Mouse (Mus musculus) lung, postnatal 4 days (tissue): ENCODE measurements at regions not wholly inside any gene's neighbourhood (a gene's known extent, or its start where the extent isn't known, plus 50 kb on each side); places are given as distances from the start of the nearest gene placed in this dataset.

Source experiments
- DNase-seq, 2 experiments: peaks; one replicate each; pipeline ENCODE4 v3.0.0; 2021

DNA sequence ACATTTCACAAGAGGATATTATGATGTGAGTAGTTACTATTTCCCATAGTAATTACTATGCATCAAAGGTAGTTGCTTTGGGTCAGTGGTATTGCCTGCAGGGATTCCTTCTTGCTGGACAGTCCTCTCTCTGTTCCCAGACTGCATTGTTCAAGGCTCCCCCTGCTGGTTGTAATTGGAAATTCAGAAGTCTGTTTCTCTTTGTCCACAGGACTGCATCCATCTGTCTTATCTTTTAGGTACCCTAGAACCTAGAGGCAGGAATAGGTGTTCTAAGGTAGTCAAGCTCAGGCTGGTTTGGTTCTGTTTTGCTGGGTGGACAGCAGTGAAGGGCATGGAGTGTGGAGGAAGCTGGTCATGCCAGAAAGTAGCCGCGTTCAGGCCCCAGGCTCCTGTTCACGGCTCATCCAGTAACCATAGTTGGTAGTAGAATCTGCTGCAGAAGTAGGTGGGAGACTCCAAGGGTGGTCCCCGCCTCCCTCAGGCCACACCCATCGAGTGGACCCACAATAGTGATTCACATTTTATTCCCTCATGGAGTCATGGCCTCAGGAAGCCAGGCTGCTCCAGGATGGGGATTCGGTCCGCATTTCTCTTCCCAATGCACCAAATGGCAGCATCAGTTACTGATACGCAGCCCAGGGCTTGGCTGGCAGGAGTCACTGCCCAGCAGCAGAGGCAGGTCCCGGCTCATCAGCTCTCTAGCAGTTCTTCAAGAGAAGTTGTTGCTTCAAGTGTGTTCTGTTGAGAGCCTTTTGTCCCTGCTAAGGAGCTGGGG is 51.7 kb upstream of the Caprin1 start:
- peak in 1 of 2 experiments; percentile 69 for DNase-seq

GRCm38 (mm10) chr2:103849766-103850530 is 52.5 kb upstream of the Caprin1 start:
- no peak for DNase-seq

DNA sequence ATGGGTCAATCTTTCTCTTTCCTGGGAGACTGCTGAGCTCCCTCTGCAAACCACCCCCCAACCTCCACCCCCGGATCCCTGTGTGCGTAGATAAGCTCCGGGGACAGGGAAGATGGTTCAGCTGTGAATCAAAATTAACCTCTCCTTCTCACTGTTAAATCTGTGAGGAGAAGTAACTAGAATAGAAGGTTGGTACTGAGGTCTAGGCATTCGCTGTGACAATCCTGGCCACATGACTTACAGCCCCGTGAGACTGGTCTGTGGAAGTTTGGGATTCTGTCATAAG is 53.0 kb upstream of the Caprin1 start:
- DNase-seq, result no peak

- no peak for DNase-seq
Observed at GRCm38 (mm10) chr2:103851171-103851570, 53.7 kb upstream of the Caprin1 start.

DNA sequence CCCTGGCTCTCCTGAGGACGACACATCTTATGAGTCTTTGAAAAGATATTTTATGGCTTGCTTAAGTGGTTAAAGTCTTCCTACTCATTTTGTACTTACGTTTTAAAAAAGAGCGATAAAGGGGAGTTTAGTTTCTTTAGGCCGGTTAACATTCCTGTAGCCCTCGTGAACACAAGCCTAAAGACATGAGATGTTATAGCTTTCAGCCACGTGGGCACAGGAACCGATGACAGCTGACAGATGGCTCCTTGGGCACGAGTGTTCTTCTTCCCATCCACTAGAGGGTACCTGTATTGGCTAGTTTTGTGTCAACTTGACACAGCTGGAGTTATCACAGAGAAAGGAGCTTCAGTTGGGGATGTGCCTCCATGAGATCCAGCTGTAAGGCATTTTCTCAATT is 63.8 kb upstream of the Caprin1 start:
- DNase-seq, result no peak

GRCm38 (mm10) chr2:103864254-103864653 is 66.8 kb upstream of the Caprin1 start:
- DNase-seq, result no peak

GRCm38 (mm10) chr2:103865319-103866171 is 68.1 kb upstream of the Caprin1 start:
- DNase-seq, result peak in 1 of 2 experiments; percentile 58

GRCm38 (mm10) chr2:103867241-103867957 is 70.0 kb upstream of the Caprin1 start:
- no peak for DNase-seq

- no peak for DNase-seq
Observed at GRCm38 (mm10) chr2:103867958-103868330, 70.5 kb upstream of the Caprin1 start.

DNA sequence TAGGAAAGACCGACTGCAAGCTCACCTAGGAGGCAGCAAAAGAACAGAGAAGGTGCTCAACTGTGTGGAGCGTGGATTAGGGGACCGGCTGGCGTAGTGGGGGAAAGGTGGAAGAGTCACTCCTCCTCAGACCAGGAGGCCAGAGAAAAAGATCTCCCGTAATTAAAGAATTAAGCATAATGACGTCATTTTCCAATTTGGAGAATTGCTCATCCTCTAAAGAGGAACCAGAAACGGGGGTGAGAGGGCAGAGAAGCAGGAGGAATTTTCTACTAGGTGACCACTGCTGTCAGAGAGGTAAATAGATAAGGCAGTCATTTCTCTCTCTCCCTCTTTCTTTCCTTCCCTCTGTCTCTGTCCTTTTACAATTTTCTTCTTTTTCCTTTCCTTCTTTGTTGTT is 71.2 kb upstream of the Caprin1 start:
- DNase-seq, result no peak

DNA sequence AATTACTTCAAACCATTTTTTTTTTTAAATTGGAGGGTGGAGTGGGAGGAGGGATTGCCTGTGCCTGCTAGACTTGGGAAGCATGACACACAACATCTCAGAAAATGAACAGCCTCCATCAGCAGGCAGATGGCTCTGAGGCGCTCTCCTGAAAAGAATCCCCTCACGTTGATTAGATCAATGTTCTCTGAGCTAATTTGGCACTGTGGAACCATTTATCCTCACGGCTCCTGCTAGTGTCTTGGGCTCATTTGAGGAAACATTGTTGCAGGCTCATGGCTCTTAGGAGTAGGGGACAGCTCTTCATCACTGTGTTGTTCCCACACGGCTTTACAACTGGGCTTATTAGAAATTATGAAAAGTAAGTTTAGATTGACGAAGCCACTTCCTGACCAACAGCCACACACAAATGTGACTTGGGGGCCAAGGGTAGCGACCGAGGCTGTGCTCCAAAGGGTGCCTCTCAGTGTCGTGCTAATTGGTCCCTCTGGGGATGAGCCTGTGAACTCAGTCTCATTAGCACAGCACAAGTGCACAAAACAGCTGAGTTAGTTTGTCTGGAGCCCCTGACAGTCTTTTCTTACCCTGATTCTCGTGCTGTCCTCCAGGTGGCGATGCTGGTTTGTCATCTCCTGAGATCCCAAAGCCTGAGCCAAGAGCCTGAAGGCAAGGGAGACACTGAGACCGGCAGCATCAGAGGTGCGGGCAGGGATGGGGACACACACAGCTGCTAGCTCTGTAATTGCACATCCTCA is 74.2 kb upstream of the Caprin1 start:
- peak; percentile 75 to 82 for DNase-seq

- DNase-seq, result no peak
Observed at GRCm38 (mm10) chr2:103872277-103872636, 74.8 kb upstream of the Caprin1 start.

DNA sequence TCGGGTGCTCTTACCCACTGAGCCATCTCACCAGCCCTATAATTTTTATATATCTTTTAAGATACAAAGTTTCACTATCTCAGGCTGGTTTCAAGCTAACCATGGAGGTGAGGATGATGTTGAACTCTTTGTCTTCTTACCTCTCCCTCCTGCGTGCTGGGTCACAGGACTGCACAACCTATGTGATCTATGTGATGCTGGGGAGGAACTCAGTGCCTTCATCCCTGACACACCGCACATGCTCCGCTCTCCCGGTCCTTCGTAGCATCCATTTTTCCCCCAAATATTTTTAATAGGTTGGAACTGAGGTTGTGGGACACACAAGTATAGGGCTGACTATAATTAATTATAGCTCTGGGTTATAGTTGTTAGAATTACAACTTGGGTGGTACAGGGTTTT is 75.9 kb upstream of the Caprin1 start:
- no peak for DNase-seq

DNA sequence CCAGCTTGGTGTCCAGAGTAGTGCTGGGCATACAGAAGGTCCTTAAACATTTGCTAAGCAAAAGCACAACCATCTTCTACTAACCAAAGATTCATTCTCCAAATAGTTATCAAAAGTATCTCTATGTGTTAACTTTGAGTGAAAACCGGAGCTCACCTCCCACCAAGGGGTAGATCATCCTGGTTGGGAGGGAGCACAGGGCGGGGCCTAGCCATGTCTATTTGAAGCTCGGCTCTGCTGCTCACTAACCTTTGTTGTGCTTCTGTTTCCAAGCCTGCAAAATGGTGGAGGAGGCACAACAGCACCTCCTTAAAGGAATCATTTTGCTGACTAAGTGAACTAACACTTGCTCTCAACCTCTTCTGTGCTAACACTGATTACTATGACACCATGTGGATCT is 77.0 kb upstream of the Caprin1 start:
- no peak for DNase-seq

- no peak for DNase-seq
Observed at GRCm38 (mm10) chr2:103875754-103876153, 78.3 kb upstream of the Caprin1 start.

DNA sequence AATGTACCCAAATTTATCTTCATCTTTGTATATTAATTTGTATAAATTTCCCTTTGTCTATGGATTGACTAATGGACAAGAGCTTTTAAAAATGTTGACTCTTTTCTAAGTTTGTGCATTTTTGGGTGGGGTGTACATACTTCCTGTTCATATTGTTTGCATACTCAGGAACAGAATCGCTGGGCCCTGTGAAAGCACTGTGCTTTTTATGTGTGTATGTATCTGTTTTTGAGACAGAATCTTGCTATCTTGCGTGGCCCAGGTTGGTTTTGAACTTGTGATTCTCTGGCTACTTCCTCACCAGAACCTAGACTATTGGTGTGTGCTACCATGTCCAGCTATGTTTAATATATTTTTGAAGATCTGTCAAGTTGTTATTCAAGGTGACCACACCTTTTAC is 78.8 kb upstream of the Caprin1 start:
- no peak for DNase-seq

DNA sequence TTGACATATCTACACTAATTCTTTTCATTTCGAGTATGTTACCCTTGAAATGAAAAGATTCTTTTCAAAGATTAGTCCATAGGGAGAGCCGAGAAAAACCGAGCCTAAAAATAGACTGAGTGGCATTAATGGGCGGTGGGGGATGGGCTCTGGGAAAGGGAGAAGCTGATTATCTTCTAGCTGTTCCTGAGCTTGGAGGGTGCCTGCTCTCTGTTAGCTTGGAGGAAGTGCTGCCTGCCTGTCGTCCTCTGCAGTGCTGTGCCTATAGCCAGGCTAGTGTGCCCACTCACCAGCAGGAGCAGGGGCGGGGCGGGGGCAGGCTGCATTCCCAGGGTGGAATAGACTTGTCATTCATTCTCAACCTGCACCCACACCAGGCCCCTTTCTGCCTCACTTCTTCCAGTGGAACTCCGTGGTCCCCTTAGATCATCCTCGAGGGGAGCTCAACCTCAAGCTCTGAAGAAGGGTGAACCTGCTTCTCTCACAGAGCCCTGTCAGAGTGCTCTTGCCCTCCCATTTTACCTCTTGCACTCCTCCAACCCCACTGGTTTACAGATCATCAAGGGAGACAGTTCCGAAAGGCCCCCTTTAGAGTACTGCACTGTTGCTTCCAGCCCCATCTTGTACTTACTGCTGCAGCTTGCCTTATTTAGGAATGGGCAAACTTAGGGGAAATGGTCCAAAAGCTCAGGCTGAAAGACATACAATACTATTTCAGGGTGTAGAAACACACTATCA is 76.6 kb upstream of the Lmo2 start:
- no peak for DNase-seq

GRCm38 (mm10) chr2:103884926-103885325 is 72.9 kb upstream of the Lmo2 start:
- no peak for DNase-seq

DNA sequence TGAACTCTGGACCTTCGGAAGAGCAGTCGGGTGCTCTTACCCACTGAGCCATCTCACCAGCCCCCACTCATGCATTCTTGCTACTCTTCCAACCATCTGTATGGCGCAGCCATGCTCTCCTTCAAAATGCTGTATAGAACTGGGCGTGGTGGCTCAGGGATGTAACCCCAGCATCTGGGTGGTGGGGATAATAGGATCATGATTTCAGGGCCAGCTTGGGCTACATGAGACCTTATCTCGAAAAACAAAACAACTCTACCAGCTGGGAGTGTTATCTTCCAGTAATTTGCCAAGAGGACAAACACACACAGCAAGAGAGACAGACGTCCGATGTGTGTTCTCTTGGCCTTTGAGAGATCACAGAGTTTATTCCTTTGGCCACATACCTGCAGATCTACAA is 69.8 kb upstream of the Lmo2 start:
- DNase-seq, result no peak

DNA sequence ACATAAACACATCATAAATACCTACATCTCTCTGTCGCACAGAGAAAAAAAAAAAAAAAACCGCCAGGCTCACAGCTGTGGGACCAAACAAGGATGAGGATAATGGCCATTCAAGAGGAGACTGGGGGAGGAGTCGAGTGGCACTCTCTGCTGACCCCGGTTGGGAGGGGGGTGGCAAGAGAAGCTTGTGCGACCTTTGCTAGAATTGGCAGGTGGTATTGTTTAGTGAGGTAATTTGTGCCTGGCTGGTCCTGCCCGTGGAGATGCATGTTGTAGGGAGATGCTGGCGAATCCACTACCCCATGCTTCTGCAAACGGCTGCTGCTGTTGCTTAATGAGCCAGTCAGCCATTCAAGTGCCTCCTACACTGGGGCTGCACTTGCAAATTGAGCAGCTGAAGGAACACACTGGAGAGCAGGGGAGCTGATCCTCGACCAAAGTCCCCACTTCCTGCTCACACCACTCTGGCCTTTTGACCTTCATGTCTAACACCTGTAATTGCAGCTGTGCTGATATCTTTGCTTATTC is 66.5 kb upstream of the Lmo2 start:
- DNase-seq, result no peak

DNA sequence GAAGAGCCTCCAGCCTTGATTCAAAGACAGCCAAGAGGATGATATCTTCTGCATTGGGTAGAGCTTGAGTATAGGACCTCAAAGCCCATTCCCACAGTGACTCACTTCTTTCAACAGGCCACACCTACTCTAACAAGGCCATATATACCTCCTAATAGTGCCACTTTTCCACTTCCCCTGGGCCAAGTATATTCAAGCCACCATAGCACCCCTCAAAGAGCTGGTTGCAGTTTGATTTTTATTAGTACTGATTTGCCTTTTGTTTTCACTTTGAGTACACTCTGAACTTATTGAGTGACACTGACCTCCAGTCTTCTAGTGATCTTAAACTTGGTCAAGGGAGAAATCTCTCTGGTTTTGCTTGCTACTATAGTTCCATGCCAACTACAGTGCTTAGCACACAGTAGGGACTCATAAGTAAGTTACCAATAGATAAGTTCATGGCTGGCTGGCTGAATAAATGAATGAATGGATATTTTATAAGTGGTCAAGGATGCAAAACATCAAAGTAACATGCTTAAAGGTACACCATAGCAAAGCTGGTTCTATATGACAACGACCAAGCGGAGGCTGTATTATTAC is 64.5 kb upstream of the Lmo2 start:
- no peak for DNase-seq
